Mouse (Mus musculus) c-Kit-negative CD71-positive TER-119-positive erythroid progenitor cells, embryonic 14.5 days (primary cell): Measurements from ENCODE around the gene Immp2l.

ENCODE experiments used
- DNase-seq: peaks from one replicate; pipeline ENCODE4 v3.0.0-alpha.2; 2013; ENCODE audit warnings: low read depth, low spot score

The Immp2l gene

DNA sequence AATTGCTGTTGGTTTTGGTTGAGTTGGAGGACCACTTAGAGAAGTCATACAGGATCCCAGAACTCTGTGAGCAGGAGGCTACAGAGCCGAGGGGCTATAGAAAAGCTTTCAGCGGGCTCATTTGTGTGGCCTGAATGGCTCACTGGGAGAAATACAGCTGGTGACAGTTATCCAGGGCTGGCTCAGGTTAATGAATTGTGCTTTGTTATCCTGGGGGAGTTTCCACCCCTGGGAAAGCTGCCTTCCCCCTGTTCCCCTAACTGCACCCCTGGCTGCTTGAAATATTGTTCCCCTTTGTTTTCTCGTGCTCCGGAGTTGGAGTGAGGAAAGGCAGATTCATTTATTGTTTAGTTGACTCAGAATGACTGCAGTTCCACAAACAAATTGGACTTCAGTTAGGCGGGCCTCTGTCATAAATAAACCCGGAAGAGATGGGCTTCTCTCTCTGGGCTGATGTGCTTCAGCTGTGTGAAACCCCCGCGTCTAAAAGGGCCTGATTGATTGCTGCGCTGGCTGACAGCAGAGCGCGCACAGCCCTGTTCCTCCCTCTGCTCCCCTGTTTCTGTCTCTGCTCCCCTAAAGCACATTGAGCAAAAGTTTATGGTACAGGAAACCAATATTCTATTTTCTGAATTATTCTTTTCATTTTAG lies 291.0 kb downstream of the Immp2l start:
- DNase-seq = no peak

DNA sequence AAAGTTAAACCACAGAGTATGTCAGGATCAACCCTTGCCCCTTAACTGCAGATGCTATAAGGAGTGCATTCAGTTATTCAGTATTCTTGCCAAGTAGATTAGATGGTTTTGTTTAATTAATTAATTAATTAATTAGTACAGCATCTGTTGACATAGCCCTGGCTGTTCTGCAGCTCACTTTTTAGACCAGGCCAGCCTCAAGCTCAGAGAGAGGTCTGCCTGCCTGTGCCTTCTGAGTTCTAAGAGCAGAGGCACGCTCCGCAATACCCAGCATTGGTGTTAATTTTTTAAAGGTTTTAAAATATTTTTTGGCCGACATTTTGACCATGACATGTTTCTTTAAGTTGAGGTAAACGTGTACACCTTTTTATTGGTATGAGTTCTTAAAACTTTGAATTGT lies 292.0 kb downstream of the Immp2l start:
- DNase-seq = no peak

DNA sequence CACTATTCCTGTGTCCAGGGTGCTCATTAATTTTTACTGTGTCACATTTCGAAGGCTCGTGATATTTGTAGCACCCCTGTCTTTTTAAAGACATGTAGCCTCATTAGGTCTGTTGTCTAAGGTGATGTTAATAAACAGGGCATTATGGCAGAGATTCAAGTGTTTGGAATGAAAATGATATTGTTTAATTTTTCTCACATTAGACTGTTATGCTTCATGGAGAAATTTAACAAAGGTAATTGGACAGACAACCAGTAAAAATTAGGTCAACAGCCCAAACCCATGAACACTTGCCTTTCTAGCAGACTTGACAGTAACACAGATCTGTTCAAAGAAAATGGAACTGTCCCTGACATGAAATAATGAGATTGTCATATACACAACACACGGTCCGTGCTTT lies 292.5 kb downstream of the Immp2l start:
- DNase-seq = no peak

DNA sequence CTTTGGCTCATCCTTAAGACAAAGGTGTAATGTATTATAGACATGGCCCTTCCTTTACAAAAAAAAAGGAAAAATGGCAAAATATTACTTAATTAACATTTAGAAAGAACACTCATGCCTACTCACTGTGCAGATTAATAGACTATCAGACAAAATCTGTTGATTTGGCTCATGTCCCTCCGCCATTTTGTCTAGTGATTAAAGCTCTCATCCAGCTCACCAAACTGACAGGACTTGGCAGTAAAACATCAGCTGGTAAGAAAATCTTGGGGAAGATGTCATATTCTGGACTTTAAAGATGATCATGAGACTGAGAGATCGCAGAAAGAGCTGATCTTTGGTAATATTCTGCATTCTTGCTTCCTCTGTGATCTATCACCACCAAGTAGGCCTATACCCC lies 293.5 kb downstream of the Immp2l start:
- no peak for DNase-seq

DNA sequence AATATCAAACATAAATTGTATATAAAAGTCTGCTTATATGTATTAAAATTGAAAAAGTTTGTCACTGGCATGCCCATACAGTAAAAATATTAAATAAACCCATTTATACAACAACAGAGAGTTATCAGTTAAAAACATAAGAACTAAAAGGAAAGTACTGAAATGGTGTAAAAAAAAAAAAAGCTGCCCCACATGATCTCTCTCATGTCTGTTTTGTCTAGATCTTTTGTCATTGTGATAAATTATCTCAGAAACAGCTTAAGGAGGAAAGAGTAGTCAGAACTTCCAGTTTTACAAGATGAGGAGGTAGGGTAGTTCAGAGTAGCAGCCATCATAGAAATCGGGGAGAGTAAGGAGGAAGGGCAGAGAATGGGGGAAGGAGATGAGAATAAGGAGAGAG lies 298.1 kb downstream of the Immp2l start:
- DNase-seq = no peak

DNA sequence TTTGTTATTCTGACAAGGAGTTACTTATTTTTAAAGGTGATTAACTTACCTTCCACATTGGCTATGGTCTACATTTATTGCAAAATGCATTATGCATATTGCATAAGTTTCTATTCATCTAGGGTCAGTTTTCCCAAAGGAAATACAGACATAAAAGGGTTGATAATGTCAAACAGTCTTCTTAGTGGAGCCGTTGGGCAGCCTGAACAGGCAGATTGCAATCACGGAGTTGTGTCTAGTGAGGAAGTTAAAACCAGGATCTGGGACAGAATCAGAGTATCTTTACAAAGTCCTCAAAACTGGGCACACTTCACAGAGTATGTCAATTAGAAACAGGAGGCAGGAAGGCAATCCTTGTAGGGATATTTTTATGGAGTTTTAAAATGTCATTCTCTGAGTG lies 300.5 kb downstream of the Immp2l start:
- DNase-seq = no peak

DNA sequence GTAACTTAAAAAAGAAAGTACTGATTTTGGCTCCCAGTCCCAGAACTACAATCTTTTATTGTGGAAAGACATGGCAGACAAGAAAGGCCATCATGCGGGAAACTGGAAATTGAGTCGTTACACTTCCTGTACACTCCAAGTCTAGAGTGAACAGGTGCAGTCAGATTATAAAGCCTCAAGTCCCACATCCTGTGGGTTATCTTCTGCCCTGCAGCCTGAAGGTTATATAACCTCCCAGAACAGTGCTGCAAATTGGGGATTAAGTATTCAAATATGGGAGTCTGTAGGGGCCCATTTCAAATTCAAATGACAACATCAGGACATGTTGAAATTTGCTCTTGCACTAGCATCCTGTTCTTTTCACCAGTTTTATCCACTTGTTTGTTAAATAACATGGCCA lies 301.9 kb downstream of the Immp2l start:
- no peak for DNase-seq

DNA sequence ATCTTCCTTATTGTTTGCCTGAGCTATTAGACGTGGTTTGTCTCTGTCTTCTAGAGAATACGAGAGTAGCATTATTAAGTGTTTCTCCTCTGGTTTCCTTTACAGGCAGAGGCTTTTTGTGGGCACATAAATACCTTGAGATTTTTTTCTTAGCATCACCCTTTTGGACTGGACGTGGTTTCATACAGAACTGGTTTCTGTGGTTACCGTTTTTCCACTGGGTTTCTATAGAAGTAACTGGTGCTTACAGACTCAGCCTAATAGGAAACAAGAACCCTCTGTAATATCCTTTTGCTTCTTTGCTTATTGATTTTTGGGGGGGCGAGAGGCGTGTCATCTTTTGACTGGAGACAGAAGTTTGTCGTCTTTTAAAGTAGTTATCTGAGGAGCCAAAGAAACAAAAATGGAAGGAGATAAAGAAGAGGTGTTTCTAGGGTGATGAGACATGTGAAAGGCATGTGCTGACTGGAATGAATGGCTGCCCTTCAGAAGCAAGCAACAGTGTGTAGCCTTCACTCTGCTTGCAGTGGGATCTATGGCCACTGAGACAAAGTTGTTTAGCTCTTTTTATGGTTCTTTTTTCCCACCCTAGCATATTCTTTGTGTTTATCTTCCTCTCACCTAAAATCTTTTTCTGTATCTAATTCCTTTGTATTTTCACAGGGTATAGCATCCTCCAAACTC lies 307.2 kb downstream of the Immp2l start:
- no peak for DNase-seq

DNA sequence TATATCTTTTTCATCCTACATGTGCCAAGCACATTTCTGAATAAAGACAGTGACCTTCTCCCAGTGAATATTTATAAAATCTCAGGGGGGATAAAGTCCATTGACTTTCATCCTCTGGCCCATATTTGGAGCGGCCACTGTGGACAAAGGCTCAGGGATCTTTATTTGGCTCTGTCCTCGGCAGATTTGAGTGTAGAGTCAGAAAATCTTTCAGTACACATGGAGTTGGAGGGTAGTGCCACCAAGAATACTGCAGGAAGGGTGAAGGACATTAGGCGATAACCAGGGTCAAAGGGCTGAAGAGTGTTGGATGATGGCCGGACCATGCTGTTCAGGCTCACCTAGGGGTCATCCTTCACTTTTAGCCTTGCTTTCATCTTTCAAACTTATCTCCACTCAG lies 321.7 kb downstream of the Immp2l start:
- no peak for DNase-seq

DNA sequence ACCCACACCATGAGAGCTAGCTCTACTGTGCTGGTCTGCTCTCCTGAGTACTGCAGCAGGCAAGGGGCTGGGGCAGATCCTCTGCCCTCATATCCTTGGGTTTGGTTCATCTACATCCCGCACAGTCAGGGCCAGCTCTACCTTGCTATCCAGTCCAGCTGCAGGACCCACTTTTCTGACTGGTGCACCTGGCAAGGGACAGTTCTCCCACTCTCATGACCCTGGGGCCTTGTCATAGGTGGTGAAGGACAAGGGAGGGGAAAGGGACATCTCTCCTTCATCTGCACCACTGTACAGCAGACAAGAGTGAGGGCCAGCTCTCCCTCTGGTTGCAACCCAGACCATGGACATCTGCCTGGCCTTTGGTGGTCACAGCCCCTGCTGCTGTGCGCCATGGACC lies 323.6 kb downstream of the Immp2l start:
- no peak for DNase-seq

DNA sequence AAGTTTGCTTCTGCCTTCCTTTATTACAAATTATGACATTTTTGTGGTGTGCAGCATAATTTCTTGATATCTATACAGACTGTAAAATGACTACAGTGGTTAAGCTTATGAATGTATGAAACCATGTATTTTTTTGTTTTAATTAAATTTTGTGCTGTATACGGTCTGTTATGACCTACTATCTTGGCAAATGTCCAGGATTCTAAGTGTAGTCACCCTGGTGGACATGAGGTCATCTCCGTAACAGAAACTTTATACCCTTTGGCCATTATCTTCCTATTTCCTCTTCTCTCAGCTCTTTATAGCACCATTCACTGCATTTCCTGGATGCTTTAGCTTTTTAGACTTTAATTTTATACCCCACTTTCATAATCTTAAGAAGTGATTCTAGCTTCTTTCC lies 325.5 kb downstream of the Immp2l start:
- no peak for DNase-seq

DNA sequence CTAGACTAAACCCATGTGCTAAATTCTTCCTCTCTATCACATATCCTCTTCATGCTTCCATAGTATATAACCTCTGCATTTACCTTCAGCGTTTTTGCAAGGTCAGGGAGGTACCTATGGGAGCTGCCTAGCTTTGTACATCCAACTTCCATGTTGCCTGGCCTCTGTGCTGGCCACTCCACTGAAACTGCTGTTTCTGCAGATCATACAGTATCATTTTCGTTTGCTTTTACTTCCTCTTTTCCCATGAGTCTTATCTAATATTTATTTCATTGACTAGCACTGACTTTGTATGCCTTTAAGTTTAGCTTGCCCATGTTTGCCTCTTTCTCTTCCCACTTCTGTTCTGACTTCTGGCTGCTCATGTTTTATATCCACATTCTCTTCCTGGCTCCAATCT lies 325.9 kb downstream of the Immp2l start:
- no peak for DNase-seq

DNA sequence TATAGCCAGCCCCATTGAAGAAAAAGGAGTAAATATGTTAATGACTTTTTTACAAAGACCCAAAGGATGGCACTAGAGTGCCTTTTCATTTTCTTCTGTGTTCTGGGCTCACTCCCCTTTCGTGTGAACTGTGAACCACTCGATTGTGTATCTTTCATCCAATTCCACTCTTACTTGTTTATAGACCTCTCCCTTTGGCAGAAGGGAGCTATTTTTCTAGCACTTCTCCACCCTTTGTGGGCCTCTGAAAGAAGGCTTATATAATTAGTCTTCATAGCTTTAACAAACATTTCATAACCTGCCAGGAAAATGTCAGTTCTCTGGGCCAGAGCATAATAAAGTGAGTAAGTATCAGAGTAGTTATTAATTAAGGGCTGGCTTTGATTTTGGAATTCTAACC lies 327.4 kb downstream of the Immp2l start:
- DNase-seq = no peak

DNA sequence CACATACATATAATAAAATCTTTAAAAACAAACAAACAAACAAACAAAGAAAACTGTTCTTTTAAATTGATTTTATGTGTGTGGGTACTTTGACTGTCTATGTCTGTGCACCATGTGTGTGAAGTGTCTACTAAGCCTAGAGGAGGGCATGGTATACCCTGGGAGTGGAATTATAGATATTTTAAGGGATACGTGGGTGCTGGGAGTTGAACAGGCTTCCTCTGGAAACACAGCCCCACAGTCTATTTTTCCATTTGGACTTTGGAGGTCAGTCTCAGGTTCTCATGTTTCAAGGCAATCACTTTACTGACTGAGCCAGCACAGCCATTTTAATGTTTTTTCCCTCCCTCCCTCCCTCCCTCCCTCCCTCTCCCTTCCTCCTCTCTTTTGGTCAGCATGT lies 331.0 kb downstream of the Immp2l start:
- DNase-seq = no peak

DNA sequence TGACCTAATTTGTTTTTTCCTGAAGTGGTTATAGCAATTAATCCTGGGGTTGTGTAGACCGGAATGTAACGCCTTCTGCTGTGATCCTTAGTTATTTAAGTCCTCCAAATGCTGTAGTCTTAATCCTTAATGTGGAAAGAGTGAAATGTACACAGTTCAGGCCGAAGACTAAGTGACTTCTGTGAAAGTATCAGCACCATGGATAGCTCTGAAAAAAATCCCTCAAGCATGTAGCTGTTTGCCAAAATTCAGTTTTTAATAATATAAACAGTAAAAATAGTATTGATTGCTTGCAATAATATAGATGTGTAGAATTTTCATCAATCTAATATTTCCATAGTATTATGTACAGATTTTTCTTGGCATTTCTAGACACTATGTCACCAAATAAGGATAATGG lies 332.1 kb downstream of the Immp2l start:
- no peak for DNase-seq

DNA sequence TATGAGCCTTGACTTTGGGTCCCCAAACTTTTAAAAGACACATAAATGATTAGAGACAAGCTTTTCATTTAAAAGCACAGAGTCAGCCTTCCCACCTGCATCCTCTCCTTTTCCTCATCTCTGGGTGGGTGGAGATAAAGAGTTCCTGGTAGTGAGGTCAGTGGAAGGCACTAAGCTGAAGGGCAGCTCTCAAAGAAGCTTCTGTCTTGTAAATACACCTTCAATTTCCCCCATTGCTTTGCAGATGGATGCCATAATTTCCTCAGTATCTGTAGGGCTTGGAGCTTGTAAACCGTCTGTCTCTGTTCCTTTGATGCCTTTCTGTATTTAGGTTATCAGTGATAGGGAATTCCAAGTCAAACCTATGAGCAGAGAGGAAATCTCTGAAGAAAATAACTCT lies 362.8 kb downstream of the Immp2l start:
- DNase-seq = no peak

DNA sequence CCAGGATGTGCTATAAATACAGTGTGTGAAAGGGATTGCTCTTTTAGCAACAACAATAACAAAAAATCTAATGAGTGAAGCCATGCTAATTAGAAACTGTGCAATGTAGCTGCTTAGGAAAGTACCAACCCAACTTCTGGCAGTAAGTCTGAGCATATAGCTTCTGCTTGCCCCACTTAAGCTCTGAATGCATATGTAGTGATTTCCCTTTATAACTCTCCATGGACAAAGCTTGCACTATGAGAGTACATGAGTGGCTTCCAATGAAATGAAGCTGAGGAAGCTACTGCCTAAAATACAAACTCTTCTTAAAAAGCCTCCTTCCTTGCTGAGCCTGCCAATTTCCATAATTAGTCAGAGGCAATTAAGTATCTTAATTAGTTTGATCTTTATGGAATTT lies 370.3 kb downstream of the Immp2l start:
- no peak for DNase-seq

DNA sequence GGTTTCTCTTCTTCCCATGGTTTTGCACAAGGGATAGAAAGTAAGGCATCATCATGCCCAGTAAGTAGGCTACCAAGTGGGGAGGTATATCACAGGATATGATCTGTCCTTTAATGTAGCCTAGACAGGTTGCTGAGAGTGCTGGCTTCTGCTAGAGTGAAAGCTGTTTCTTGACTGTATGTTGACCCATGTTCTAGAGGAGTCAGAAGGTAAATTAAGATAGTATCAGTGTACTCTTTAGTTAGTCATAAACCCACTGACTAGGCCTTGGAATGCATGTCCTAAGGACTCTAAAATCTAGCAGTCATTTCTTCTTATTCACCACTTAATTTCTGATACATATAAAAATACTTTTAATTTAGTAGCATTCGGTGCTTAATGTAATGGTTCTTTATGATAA lies 377.2 kb downstream of the Immp2l start:
- DNase-seq = no peak

DNA sequence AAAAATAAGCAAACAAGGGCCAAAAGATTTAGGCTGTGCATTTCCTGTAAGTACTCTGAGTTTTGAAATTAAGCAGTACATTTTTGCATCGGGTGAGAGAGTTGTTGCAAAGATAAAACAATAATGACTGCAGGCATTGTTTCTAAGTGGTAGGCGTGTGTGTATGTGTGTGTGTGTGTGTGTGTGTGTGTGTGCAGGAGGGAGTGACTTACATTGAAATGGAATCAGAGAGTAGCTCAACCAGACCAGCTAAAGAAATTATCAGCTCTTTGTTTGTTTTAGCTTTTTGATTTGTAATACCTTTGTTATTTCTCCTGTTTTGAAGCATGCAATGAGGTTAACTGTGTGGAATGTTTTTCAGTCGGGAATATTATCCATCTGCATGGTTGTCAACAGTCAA lies 378.0 kb downstream of the Immp2l start:
- no peak for DNase-seq

DNA sequence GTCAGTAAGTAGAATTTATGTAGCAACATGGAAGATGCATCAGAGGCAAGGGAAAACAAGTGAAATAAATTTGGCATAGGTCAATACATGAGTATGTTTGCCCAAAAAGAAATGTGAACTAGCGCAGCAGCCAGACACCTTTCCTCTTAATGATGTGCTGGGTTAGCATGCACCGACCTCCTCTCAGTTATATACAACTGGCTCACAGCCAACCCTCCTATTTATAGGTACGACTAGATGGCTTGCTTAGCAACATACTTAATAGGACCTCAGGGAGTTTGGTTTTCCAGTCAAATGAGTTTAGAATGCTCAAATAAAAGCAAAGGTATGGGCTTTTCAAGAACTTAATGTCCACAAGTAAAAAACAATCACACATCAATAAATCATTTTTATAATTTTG lies 385.5 kb downstream of the Immp2l start:
- no peak for DNase-seq

DNA sequence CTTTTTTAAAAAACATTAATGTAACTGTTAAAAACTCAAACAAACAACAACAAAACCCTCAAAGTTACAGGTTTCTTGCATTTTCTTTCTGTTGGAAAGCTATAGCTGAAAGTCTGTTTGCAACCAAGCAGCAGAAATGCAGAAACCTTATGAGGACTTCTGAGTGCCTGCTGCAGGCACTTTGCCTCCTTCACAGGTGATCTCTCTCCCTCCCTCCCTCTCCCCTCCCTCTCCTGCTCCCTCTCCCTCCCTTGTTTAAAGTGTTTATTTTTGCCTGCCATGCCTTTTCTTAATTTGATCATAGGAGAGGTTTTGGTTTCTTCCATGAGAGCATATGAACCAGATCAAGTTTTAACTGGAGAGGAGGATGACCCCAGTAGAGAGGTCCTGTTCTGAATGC lies 392.7 kb downstream of the Immp2l start:
- no peak for DNase-seq

DNA sequence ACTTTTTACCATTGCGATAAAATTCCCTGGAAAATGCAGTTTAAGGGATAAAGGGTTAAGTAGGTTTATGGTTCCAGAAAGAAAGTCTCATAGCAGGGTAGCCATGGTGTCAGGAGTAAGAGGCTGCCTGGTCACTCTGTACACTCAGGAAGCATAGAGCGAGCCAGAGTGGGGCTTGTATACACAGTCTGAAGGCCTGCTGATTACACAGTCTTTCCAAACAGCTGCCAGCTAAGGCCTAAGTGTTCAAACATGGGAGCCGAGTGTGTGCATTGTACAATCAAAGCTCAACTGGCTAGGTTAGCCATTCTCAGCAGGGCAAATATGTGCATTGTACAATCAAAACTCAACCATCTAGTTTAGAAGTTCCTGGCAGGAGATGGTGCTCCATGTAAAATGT lies 393.2 kb downstream of the Immp2l start:
- no peak for DNase-seq

DNA sequence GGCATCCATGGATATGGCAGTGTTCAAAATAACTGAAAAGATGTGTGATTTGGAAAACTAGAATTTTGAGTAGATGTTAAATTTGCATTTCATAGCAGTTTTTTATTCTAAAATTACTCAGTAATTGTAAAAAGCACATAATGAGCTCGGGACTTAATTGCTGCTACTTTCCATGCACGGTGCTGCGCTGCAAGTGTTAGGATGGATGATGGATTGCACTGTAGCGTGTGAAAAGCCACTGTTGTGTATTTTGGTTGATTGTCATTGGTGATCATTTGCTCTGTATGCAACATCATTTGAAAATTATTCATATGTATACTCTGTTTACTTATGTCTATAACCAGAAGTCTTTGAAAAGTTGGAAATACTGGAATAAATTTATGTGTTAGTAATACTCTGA lies 394.1 kb downstream of the Immp2l start:
- DNase-seq = no peak

DNA sequence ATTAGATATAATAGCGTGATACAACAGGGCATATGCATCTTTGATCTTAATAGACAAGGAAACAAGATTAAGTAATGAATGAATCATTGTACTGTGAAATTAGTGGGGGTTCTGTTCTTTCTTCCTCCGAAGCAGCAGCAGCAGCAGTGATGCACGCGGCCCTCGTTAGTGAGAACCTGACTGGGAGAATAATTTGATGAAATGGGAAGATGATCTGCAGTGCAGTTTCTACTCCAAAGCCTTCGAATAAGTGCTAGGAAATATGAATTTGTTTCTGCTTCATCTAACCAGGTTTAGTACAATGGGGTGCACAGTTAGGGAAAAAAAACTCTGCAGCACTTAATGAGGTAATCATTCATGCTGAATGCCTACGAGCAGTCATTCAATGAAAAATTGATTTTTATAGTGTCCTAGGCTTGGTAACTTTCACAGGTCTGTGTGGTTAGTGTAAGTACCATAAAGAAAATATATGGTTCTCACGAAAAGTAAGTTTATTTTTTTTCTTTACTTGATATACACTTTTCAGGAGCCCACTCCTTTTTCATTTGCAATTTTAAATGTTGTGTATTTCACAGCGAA lies 401.3 kb downstream of the Immp2l start:
- DNase-seq = no peak
